Mouse (Mus musculus): ENCODE measurements around the gene Pla2g12a. TPM values are rescaled to one million over a fixed set of nuclear protein-coding genes. Genes with fewer than 3 reads are reported as not detected.

Pla2g12a gene
- polyA plus RNA-seq, 1 experiment from 2014 or later: 43.7 TPM

- Histone ChIP-seq H3K27me3 (replicated peaks; ENCODE audit: insufficient read depth, low read length) (no peaks in the 10 kb centered on the region), H3K36me3 (ENCODE audit: insufficient read depth, low read length) (no peaks in the 10 kb centered on the region), H3K27ac (ENCODE audit: low read length) (no peak overlapping the region), H3K4me3 (ENCODE audit: low read depth, low read length) (no peak overlapping the region), H3K9ac (replicated peaks; ENCODE audit: low read depth) (no peak overlapping the region), H3K4me1 (ENCODE audit: insufficient read depth, low read depth, low read length) (no peaks in the 10 kb centered on the region), H3K9me3 (ENCODE audit: low read length) (no peaks in the 10 kb centered on the region), H3K4me2 (replicated peaks; ENCODE audit: low read depth, low read length) (no peak overlapping the region)
- 87% methylated on average over 7 of the region's 7 CpGs for WGBS
- TF ChIP-seq CTCF (IDR thresholded peaks at IDR 0.05) (no peak), EP300 (IDR thresholded peaks at IDR 0.05) (no peak)
- DNase-seq (ENCODE audit: low spot score): no peak
- ATAC-seq: no peak
Observed at GRCm38 (mm10) chr3:129923581-129923980, 45.2 kb downstream of the Pla2g12a start.

- 92% methylated on average over 3 of the region's 3 CpGs for WGBS
- Histone ChIP-seq H3K4me1 (ENCODE audit: insufficient read depth, low read depth, low read length) (no peaks in the 10 kb centered on the region), H3K4me3 (ENCODE audit: low read depth, low read length) (no peak overlapping the region), H3K36me3 (ENCODE audit: insufficient read depth, low read length) (no peaks in the 10 kb centered on the region), H3K9ac (replicated peaks; ENCODE audit: low read depth) (no peak overlapping the region), H3K4me2 (replicated peaks; ENCODE audit: low read depth, low read length) (no peak overlapping the region), H3K27me3 (replicated peaks; ENCODE audit: insufficient read depth, low read length) (no peaks in the 10 kb centered on the region), H3K9me3 (ENCODE audit: low read length) (no peaks in the 10 kb centered on the region), H3K27ac (ENCODE audit: low read length) (no peak overlapping the region)
- DNase-seq (ENCODE audit: low spot score): no peak
- ATAC-seq: no peak
- TF ChIP-seq CTCF (IDR thresholded peaks at IDR 0.05) (no peak), EP300 (IDR thresholded peaks at IDR 0.05) (no peak)
Observed at GRCm38 (mm10) chr3:129925861-129926260, 47.5 kb downstream of the Pla2g12a start.

- Histone ChIP-seq H3K4me1 (ENCODE audit: insufficient read depth, low read depth, low read length) (no peaks in the 10 kb centered on the region), H3K9ac (replicated peaks; ENCODE audit: low read depth) (no peak overlapping the region), H3K27me3 (replicated peaks; ENCODE audit: insufficient read depth, low read length) (no peaks in the 10 kb centered on the region), H3K9me3 (ENCODE audit: low read length) (no peaks in the 10 kb centered on the region), H3K4me3 (ENCODE audit: low read depth, low read length) (no peak overlapping the region), H3K27ac (ENCODE audit: low read length) (no peak overlapping the region), H3K36me3 (ENCODE audit: insufficient read depth, low read length) (no peaks in the 10 kb centered on the region), H3K4me2 (replicated peaks; ENCODE audit: low read depth, low read length) (no peak overlapping the region)
- 55% methylated on average over 6 of the region's 6 CpGs for WGBS
- ATAC-seq (no peak), DNase-seq (ENCODE audit: low spot score) (no peak)
- TF ChIP-seq EP300 (IDR thresholded peaks at IDR 0.05): no peak
- TF ChIP-seq CTCF (IDR thresholded peaks at IDR 0.05): no peak
Observed at GRCm38 (mm10) chr3:129930213-129930778, 51.9 kb downstream of the Pla2g12a start.

GRCm38 (mm10) chr3:129932443-129932842, 54.0 kb downstream of the Pla2g12a start:
- TF ChIP-seq CTCF (IDR thresholded peaks at IDR 0.05): peak; percentile 63
- no peak for TF ChIP-seq EP300 (IDR thresholded peaks at IDR 0.05)
- 53% methylated on average over 4 of the region's 4 CpGs for WGBS
- Histone ChIP-seq H3K4me3 (ENCODE audit: low read depth, low read length) (no peak overlapping the region), H3K4me2 (replicated peaks; ENCODE audit: low read depth, low read length) (no peak overlapping the region), H3K27ac (ENCODE audit: low read length) (no peak overlapping the region), H3K36me3 (ENCODE audit: insufficient read depth, low read length) (no peaks in the 10 kb centered on the region), H3K9ac (replicated peaks; ENCODE audit: low read depth) (no peak overlapping the region), H3K4me1 (ENCODE audit: insufficient read depth, low read depth, low read length) (no peaks in the 10 kb centered on the region), H3K27me3 (replicated peaks; ENCODE audit: insufficient read depth, low read length) (no peaks in the 10 kb centered on the region), H3K9me3 (ENCODE audit: low read length) (no peaks in the 10 kb centered on the region)
- ATAC-seq: no peak
- no peak for DNase-seq (ENCODE audit: low spot score)

GRCm38 (mm10) chr3:129936561-129936960, 58.2 kb downstream of the Pla2g12a start:
- H3K4me1 ChIP-seq (ENCODE audit: insufficient read depth, low read depth, low read length): no peaks in the 10 kb centered on the region
- WGBS: 58% methylated on average over 9 of the region's 9 CpGs

GRCm38 (mm10) chr3:129937848-129938247, 59.4 kb downstream of the Pla2g12a start:
- DNase-seq (ENCODE audit: low spot score) (peak; percentile 37), ATAC-seq (no peak; the same call in 1 of the 2 replicates)
- Histone ChIP-seq H3K4me3 (ENCODE audit: low read depth, low read length) (no peak overlapping the region), H3K9ac (replicated peaks; ENCODE audit: low read depth) (no peak overlapping the region), H3K36me3 (ENCODE audit: insufficient read depth, low read length) (no peaks in the 10 kb centered on the region), H3K27me3 (replicated peaks; ENCODE audit: insufficient read depth, low read length) (no peaks in the 10 kb centered on the region), H3K27ac (ENCODE audit: low read length) (no peak overlapping the region), H3K4me2 (replicated peaks; ENCODE audit: low read depth, low read length) (no peak overlapping the region), H3K4me1 (ENCODE audit: insufficient read depth, low read depth, low read length) (no peaks in the 10 kb centered on the region), H3K9me3 (ENCODE audit: low read length) (no peaks in the 10 kb centered on the region)
- TF ChIP-seq CTCF (IDR thresholded peaks at IDR 0.05): no peak
- TF ChIP-seq EP300 (IDR thresholded peaks at IDR 0.05): no peak
- 39% methylated on average over 3 of the region's 3 CpGs for WGBS

More at GRCm38 (mm10) chr3:129936561-129936960, 58.2 kb downstream of the Pla2g12a start:
- Histone ChIP-seq H3K27ac (ENCODE audit: low read length) (no peak overlapping the region), H3K4me2 (replicated peaks; ENCODE audit: low read depth, low read length) (no peak overlapping the region), H3K9me3 (ENCODE audit: low read length) (no peaks in the 10 kb centered on the region), H3K9ac (replicated peaks; ENCODE audit: low read depth) (no peak overlapping the region), H3K36me3 (ENCODE audit: insufficient read depth, low read length) (no peaks in the 10 kb centered on the region), H3K27me3 (replicated peaks; ENCODE audit: insufficient read depth, low read length) (no peaks in the 10 kb centered on the region), H3K4me3 (ENCODE audit: low read depth, low read length) (no peak overlapping the region)
- ATAC-seq (no peak), DNase-seq (ENCODE audit: low spot score) (peak; percentile 22)
- no peak for TF ChIP-seq EP300 (IDR thresholded peaks at IDR 0.05)
- TF ChIP-seq CTCF (IDR thresholded peaks at IDR 0.05): no peak

- no peaks in the 10 kb centered on the region for H3K27me3 ChIP-seq (replicated peaks; ENCODE audit: insufficient read depth, low read length)
- TF ChIP-seq EP300 (IDR thresholded peaks at IDR 0.05) (no peak), CTCF (IDR thresholded peaks at IDR 0.05) (no peak)
- WGBS: 65% methylated on average over 7 of the region's 7 CpGs
- H3K4me1 ChIP-seq (ENCODE audit: insufficient read depth, low read depth, low read length): no peaks in the 10 kb centered on the region
- no peak overlapping the region for H3K4me3 ChIP-seq (ENCODE audit: low read depth, low read length)
- no peak for ATAC-seq
- H3K9ac ChIP-seq (replicated peaks; ENCODE audit: low read depth): no peak overlapping the region
- no peak overlapping the region for H3K4me2 ChIP-seq (replicated peaks; ENCODE audit: low read depth, low read length)
- H3K27ac ChIP-seq (ENCODE audit: low read length): no peak overlapping the region
- H3K9me3 ChIP-seq (ENCODE audit: low read length): no peaks in the 10 kb centered on the region
- DNase-seq (ENCODE audit: low spot score): no peak
- no peaks in the 10 kb centered on the region for H3K36me3 ChIP-seq (ENCODE audit: insufficient read depth, low read length)
Observed at GRCm38 (mm10) chr3:129939058-129939457, 60.7 kb downstream of the Pla2g12a start.

All from lung, postnatal 0 days (tissue).